Mouse (Mus musculus) mouse embryonic stem cell (cell line): Measurements from ENCODE around the gene AL731706.1.

Source experiments
- in situ Hi-C, 2 experiments: fragments of 300-500 bp; cut with MboI; formaldehyde crosslinking; loops; 1 replicate in 1 of 2; 3 replicates in 1 of 2; pipeline ENCODE4 v1.14.3; 2019 to 2020; ENCODE audit warnings: low sequenced_read_pairs in 2 of 2, low pct_unique_long_range_greater_than_20kb in 1 of 2, mixed read lengths in 1 of 2; ENCODE audit not compliant: unreplicated experiment in 1 of 2

AL731706.1 gene

GRCm38 (mm10) chr2:136854543-136855388, 36.4 kb downstream of the AL731706.1 start:
- in situ Hi-C loops, result no loop called here

DNA sequence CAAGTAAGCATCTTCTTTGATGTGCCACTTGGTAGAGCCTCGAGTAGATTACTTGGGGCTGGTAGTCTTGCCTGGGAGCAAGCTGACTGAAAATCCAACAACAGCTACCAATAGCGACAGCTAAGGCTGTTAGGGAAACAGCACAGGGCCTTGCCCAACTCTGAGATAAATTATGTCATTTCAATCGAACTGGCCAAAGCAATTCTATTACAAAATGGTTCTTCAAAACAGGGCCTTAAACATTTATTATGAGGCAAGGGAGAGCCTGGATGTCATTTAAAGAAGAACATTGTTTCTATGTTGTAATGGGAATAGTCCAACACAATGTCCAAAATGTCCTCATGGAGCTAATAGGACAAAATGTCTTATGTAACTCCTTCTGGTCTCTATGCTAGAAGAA, 40.8 kb downstream of the AL731706.1 start:
- in situ Hi-C loops, result no loop called here

DNA sequence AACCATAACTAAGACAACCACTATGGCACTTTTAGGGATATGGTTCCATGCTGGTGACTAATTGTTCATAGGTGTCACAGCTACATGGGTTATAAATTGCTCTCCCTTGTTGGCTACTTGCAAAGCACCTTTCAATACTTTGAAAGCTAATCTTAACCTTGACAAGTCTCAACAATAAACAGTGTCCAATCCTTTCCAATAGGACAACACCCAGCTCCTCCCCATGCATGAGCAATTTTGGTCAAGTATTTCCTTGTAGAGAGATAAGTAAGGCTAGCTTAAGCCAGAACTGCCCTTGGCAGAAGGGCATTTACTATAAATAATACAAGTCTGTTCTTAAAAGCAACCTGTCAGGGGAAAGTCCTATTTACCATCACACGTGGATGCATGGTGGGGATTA, 53.2 kb downstream of the AL731706.1 start:
- in situ Hi-C loops, result no loop called here

- in situ Hi-C loops, result no loop called here
These were observed 55.3 kb downstream of the AL731706.1 start for GRCm38 (mm10) chr2:136835882-136836281.

DNA sequence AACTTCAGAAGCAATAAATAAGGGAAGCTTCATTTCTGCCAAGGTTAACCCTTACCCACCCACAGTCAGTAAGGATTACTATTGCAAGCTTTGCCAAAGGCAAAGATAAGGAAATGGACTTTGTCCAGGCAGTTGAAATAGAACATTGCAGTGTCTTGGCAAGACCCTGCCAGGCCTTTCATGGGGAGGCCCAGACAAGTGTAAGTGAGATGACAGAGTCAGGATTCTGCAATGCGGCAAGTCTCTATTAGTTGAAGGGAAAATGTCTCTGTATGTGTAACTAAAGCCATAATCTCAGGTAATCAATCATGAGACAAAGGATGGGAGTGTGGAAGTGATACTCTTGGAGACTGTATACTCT, 56.5 kb downstream of the AL731706.1 start:
- in situ Hi-C loops, result no loop called here

DNA sequence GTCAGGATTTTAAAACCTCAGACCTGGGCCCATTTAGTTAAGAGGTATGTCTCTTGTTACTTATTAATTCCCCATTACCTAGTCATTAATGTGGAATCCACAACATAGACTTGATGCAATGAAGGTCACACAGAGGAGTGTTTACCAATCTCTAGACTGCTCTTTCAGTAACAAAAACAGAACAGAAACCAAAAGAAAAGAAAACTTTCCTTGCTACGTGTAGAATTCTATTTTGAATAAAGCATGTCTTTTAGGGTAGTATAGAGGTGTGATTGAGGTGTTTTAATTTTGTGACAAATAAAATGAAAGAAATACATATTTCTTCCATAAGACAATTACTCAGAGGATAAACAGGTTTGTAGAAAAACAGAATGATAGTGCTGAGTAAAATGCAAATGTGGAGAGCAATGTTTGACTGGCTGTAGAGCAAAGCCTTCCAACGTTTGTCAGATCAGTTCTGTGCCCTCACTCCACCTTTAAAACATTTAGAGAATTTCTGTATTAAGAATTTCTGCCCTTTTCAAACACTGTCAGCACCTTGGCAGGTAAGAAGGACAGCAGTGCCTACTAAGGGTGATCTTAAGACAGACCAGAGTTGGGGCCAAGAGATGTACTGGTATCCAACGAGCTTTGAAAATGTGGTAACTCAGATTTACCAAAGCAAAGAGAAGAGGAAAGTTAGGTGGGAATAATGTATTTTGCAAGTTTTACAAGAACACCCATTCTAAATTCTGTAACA, 57.0 kb downstream of the AL731706.1 start:
- in situ Hi-C loops, result no loop called here

DNA sequence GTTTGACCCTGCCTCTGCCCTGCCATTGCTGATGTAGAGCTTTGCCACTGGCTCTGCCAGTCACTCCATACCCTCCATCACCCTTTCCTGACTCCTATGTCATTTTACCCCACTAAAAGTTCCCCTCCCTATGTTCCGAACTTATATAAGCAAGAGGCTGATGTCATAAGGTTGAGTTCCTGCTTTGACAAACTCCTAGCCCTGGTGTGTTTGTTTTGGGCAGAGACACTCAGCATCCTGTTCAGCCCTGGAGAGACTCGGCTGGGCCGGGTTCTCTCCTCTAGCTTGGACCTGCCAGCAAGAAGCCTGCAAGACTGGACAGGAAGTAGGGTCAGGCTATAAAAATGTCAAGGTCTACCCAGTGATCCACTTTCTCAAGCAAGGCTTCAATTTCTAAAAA, 58.3 kb downstream of the AL731706.1 start:
- in situ Hi-C loops, result no loop called here
